In the genomic region with DNA sequence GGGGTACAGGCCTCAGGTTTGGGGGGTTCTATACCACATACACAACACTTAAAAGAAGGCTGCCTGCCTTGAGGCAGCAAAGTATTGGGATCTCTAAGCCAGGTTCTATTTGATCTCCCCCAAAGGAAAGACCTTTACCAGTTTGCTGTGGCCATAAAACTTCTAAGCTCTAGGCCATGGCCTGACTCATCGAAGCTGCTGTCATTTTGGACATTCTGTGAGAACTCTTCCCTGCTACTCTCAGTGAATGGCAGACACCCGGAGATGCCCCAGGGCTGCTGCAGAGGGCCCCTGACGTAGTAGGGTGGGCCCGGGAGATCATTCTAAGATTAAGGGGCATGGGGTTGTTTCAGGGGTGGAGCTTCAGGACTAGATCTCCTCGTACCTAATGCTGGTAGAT, we compare ENCODE assay signal across 27 mouse cellular contexts.
"Had no signal": no experiment of that assay in that cellular context is flagged by ENCODE, and none has a peak within 500 bp of the region (broad histone marks: within the 10 kb centered on the region; RNA-seq: fewer than 3 reads in every experiment).

No protein-coding gene starts in this region.

- H3K9ac ChIP-seq: embryonic facial prominence, embryonic 12.5 days; embryonic facial prominence, embryonic 13.5 days; embryonic facial prominence, embryonic 15.5 days; forebrain, embryonic 12.5 days; forebrain, embryonic 13.5 days; forebrain, embryonic 15.5 days; forebrain, postnatal 0 days had no signal

- H3K9me3 ChIP-seq: embryonic facial prominence, embryonic 10.5 days; embryonic facial prominence, embryonic 12.5 days; embryonic facial prominence, embryonic 13.5 days; embryonic facial prominence, embryonic 15.5 days; forebrain, embryonic 10.5 days; forebrain, embryonic 12.5 days; forebrain, embryonic 13.5 days; forebrain, embryonic 15.5 days had no signal

- H3K4me3 ChIP-seq: embryonic facial prominence, embryonic 10.5 days; embryonic facial prominence, embryonic 12.5 days; embryonic facial prominence, embryonic 13.5 days; embryonic facial prominence, embryonic 15.5 days; erythroblast, embryonic 14.5 days; forebrain, embryonic 10.5 days; forebrain, embryonic 12.5 days; forebrain, embryonic 13.5 days; forebrain, embryonic 15.5 days; gastrocnemius, adult 2 months; heart, adult 2 months had no signal

- H3K4me2 ChIP-seq: embryonic facial prominence, embryonic 12.5 days; embryonic facial prominence, embryonic 13.5 days; embryonic facial prominence, embryonic 15.5 days; forebrain, embryonic 12.5 days; forebrain, embryonic 13.5 days; forebrain, embryonic 15.5 days had no signal

- H3K4me1 ChIP-seq: embryonic facial prominence, embryonic 10.5 days; embryonic facial prominence, embryonic 12.5 days; embryonic facial prominence, embryonic 13.5 days; embryonic facial prominence, embryonic 15.5 days; forebrain, embryonic 10.5 days; forebrain, embryonic 12.5 days; forebrain, embryonic 13.5 days; forebrain, embryonic 15.5 days had no signal

- H3K27ac ChIP-seq: embryonic facial prominence, embryonic 10.5 days; embryonic facial prominence, embryonic 12.5 days; embryonic facial prominence, embryonic 13.5 days; embryonic facial prominence, embryonic 15.5 days; forebrain, embryonic 10.5 days; forebrain, embryonic 12.5 days; forebrain, embryonic 13.5 days; forebrain, embryonic 15.5 days; gastrocnemius, adult 2 months; heart, adult 2 months had no signal

- DNase-seq: cerebellum, adult 8-10 months; cerebellum, adult 9-10 months; cerebellum, adult 9-11 months; cerebellum, postnatal 10 days; cerebellum, postnatal 14 days; cerebellum, postnatal 25 days; cerebellum, postnatal 36 days; embryo, embryonic 11 days; forebrain, postnatal 0 days; gastrocnemius, adult 2 months; gastrocnemius, postnatal 10 days; gastrocnemius, postnatal 14 days; gastrocnemius, postnatal 25 days; gastrocnemius, postnatal 36 days; heart, adult 18-20 months; heart, adult 2 months had no signal

- H3K27me3 ChIP-seq: embryonic facial prominence, embryonic 15.5 days; forebrain, embryonic 13.5 days; forebrain, embryonic 15.5 days had no signal

- ATAC-seq: forebrain, embryonic 13.5 days; forebrain, embryonic 14.5 days; forebrain, embryonic 15.5 days; forebrain, embryonic 16.5 days; forebrain, postnatal 0 days had no signal

- H3K36me3 ChIP-seq: embryonic facial prominence, embryonic 10.5 days; embryonic facial prominence, embryonic 12.5 days; embryonic facial prominence, embryonic 13.5 days; embryonic facial prominence, embryonic 15.5 days; forebrain, embryonic 10.5 days; forebrain, embryonic 12.5 days; forebrain, embryonic 15.5 days had no signal
